Mouse (Mus musculus): ENCODE measurements around the gene Krtap19-3. TPM values are rescaled to one million over a fixed set of nuclear protein-coding genes. Genes with fewer than 3 reads are reported as not detected.

Krtap19-3 gene
- not detected for polyA plus RNA-seq (2017; shearing (Covaris generic))

DNA sequence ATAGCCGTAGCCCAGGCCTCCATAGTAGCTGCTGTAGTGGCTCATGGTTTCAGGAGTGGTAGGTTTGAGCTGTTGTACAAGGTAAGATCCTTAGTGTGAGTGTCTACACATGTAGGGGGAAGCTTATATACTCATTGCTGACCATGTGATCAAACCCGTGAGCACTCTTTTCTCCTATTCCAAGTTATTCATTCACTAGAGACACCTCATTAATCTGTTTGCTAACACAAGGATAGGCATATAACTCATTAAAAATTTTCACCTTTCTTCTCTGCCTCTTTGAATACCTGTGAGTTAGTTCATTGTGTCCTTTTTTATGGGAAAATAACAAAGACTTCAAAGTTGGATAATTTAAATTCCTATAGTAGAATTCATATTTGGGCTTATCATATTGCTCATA, at the start of gene Krtap19-3:
Krtap19-3 (minus strand) TSS at position 101 of the 400 bp plus-strand sequence.

GRCm38 (mm10) chr16:88896357-88896756, 18.5 kb upstream of the Krtap19-3 start, which contains the start of gene Krtap19-5:
TSS of gene Krtap19-5 (minus strand) at chr16:88896457.

GRCm38 (mm10) chr16:88884989-88885388, 7.2 kb upstream of the Krtap19-3 start, which contains the start of gene Krtap19-4:
TSS of gene Krtap19-4 (minus strand) at chr16:88885089.

GRCm38 (mm10) chr16:88874169-88874568, 3.7 kb downstream of the Krtap19-3 start, which contains the start of gene Krtap19-2:
TSS of gene Krtap19-2 (minus strand) at chr16:88874269.

DNA sequence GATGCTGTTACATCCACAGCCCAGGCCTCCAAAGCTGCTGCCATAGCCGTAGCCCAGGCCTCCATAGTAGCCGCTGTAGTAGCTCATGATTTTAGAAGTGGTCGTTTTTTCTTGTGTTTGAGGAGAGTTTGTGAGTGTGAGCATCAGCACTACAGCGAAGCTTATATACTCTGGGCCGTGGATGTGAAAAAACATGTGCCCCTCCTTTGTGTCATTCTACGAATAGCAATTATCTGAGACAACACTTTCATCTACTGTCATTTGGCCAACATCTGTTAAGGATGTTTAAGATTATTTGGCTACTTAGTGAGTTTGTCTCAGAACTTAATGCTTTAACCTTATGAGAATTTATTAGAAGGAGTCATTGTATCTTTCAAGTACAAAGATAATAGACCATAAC, 8.5 kb downstream of the Krtap19-3 start, which contains the start of gene Krtap19-1:
Krtap19-1 (minus strand) TSS at position 101 of the 400 bp plus-strand sequence.

Other genes with a start within 250 kb of the Krtap19-3 start
- not detected for gene Krtap26-1, start 230.2 kb downstream of the Krtap19-3 start, polyA plus RNA-seq (2017; shearing (Covaris generic))
- gene Krtap27-1, start 206.4 kb downstream of the Krtap19-3 start, polyA plus RNA-seq (2017; shearing (Covaris generic)): not detected
- gene 2310061N02Rik, start 170.1 kb downstream of the Krtap19-3 start, polyA plus RNA-seq (2017; shearing (Covaris generic)): not detected
- gene Krtap13-1, start 149.2 kb downstream of the Krtap19-3 start, polyA plus RNA-seq (2017; shearing (Covaris generic)): not detected
- not detected for gene Krtap13, start 126.4 kb downstream of the Krtap19-3 start, polyA plus RNA-seq (2017; shearing (Covaris generic))
- gene 2310034C09Rik, start 119.2 kb downstream of the Krtap19-3 start, polyA plus RNA-seq (2017; shearing (Covaris generic)): not detected
- gene 2310057N15Rik, start 103.8 kb downstream of the Krtap19-3 start, polyA plus RNA-seq (2017; shearing (Covaris generic)): not detected
- gene Gm5965, start 100.1 kb downstream of the Krtap19-3 start, polyA plus RNA-seq (2017; shearing (Covaris generic)): not detected
- gene Gm20741, start 65.8 kb downstream of the Krtap19-3 start, polyA plus RNA-seq (2017; shearing (Covaris generic)): not detected
- not detected for gene Krtap15, start 57.8 kb downstream of the Krtap19-3 start, polyA plus RNA-seq (2017; shearing (Covaris generic))
- gene Krtap14, start 51.9 kb downstream of the Krtap19-3 start, polyA plus RNA-seq (2017; shearing (Covaris generic)): not detected
- not detected for gene Krtap19-1, start 8.6 kb downstream of the Krtap19-3 start, polyA plus RNA-seq (2017; shearing (Covaris generic))
- not detected for gene Krtap19-2, start 3.8 kb downstream of the Krtap19-3 start, polyA plus RNA-seq (2017; shearing (Covaris generic))
- gene Krtap19-4, start 7.1 kb upstream of the Krtap19-3 start, polyA plus RNA-seq (2017; shearing (Covaris generic)): not detected
- not detected for gene Krtap19-5, start 18.4 kb upstream of the Krtap19-3 start, polyA plus RNA-seq (2017; shearing (Covaris generic))
- not detected for gene Krtap19-9b, start 54.2 kb upstream of the Krtap19-3 start, polyA plus RNA-seq (2017; shearing (Covaris generic))
- not detected for gene Krtap16-3, start 84.8 kb upstream of the Krtap19-3 start, polyA plus RNA-seq (2017; shearing (Covaris generic))
- gene Krtap22-2, start 132.7 kb upstream of the Krtap19-3 start, polyA plus RNA-seq (2017; shearing (Covaris generic)): not detected
- not detected for gene Gm10229, start 137.2 kb upstream of the Krtap19-3 start, polyA plus RNA-seq (2017; shearing (Covaris generic))
- not detected for gene Krtap6-1, start 153.7 kb upstream of the Krtap19-3 start, polyA plus RNA-seq (2017; shearing (Covaris generic))
- not detected for gene Gm10228, start 163.4 kb upstream of the Krtap19-3 start, polyA plus RNA-seq (2017; shearing (Covaris generic))
- gene Krtap6-5, start 169.8 kb upstream of the Krtap19-3 start, polyA plus RNA-seq (2017; shearing (Covaris generic)): not detected
- gene 1110025L11Rik, start 186.0 kb upstream of the Krtap19-3 start, polyA plus RNA-seq (2017; shearing (Covaris generic)): not detected
- not detected for gene Krtap6-3, start 206.0 kb upstream of the Krtap19-3 start, polyA plus RNA-seq (2017; shearing (Covaris generic))